7 mouse cellular contexts compared by ENCODE assay signal in genomic region chr13:70840161-70840560, GRCm38 (mm10). TPM values are rescaled to one million over a fixed set of nuclear protein-coding genes. Genes with fewer than 3 reads are reported as not detected.
DNase-seq lines count a peak whose midpoint lies in the region; ATAC-seq lines count a peak whose summit lies in the region.

No protein-coding gene starts in this region.

- ATAC-seq in megakaryocyte-erythroid progenitor cell, adult 5-6 weeks (replicated peaks; ENCODE audit: low FRiP score, low TSS enrichment, poor library complexity, severe bottlenecking): 0 out of 2 replicates have a peak, but pooled peaks have one; percentile 65

- peak; percentile 35 to 82 for DNase-seq in adrenal gland, adult (ENCODE audit: inconsistent age in 2 of 2, low spot score in 1 of 2)
- DNase-seq in cerebellum, adult 18-20 months: peak; percentile 65 to 75
- peak; percentile 69 for DNase-seq in forelimb bud, embryonic 11.5 days (ENCODE audit: low read depth, low spot score)
- DNase-seq in induced T-regulatory cell, adult 2 months (ENCODE audit: low read depth): peak; percentile 12
- peak; percentile 57 for DNase-seq in left cerebral cortex, adult 11 months (ENCODE audit: low spot score)
- peak; percentile 68 to 76 for DNase-seq in right cerebral cortex, postnatal 36 days (ENCODE audit: low spot score in 2 of 2)

RNA-seq across cellular contexts. Expression of gene Adamts16, which starts 1.4 kb away (rescaled TPM):
- not detected in 2 replicates for total RNA-seq in megakaryocyte-erythroid progenitor cell, adult 5-6 weeks (2014; fragmentation: Nextera tagmentation)
- not detected in 2 replicates for total RNA-seq in megakaryocyte-erythroid progenitor cell, adult 5-6 weeks (2017)

Comparison
In these comparisons a context has a peak if more than half of its experiments do, and no peak if none do; other contexts are left out.
1. Peak in every context shown above with its lines: DNase-seq and ATAC-seq.
2. DNase-seq: peak in every context shown above with its lines; median percentile 72 in right cerebral cortex, postnatal 36 days; 70 in cerebellum, adult 18-20 months; 69 in forelimb bud, embryonic 11.5 days; 58 in adrenal gland, adult; 57 in left cerebral cortex, adult 11 months; 12 in induced T-regulatory cell, adult 2 months.